Mouse (Mus musculus) neural tube, embryonic 11.5 days (tissue): Measurements from ENCODE around the gene Nanos3. TPM values are rescaled to one million over a fixed set of nuclear protein-coding genes. Genes with fewer than 3 reads are reported as not detected.

Experiments
- ATAC-seq: fragments of 200-750 bp; cut with Nextera tagmentation; 2 replicates; pipeline ENCODE4 v1.8.0; 2017; ENCODE audit warnings: moderate number of reproducible peaks, mild to moderate bottlenecking, moderate TSS enrichment, moderate library complexity; ENCODE audit not compliant: insufficient read depth, low FRiP score, low TSS enrichment
- DNase-seq: peaks from one replicate; pipeline ENCODE4 v3.0.0-alpha.2; 2015; ENCODE audit warnings: low spot score
- H3K27ac ChIP-seq: fragments of 300-500 bp; sonication (generic); 2 replicates; pipeline ENCODE4 v1.5.1; 2014; ENCODE audit warnings: low read depth, mild to moderate bottlenecking, low read length
- H3K27me3 ChIP-seq: fragments of 300-500 bp; sonication (generic); 2 replicates; pipeline ENCODE4 v1.6.1; 2014; ENCODE audit warnings: mild to moderate bottlenecking, low read length, mixed read lengths; ENCODE audit not compliant: control insufficient read depth, insufficient read depth
- H3K36me3 ChIP-seq: fragments of 300-500 bp; sonication (generic); 2 replicates; pipeline ENCODE4 v1.6.1; 2014; ENCODE audit warnings: mild to moderate bottlenecking, low read length, moderate library complexity, mixed read lengths; ENCODE audit not compliant: control insufficient read depth, insufficient read depth
- H3K4me1 ChIP-seq: fragments of 300-500 bp; sonication (generic); 2 replicates; pipeline ENCODE4 v1.6.1; 2014; ENCODE audit warnings: low read length, mixed read lengths; ENCODE audit not compliant: control insufficient read depth, insufficient read depth
- H3K4me2 ChIP-seq: fragments of 300-500 bp; sonication (generic); 2 replicates; pipeline ENCODE4 v1.6.1; 2014; ENCODE audit warnings: low read depth, mild to moderate bottlenecking, moderate library complexity
- H3K4me3 ChIP-seq: fragments of 300-500 bp; sonication (generic); 2 replicates; pipeline ENCODE4 v1.5.1; 2014; ENCODE audit warnings: low read depth, low read length
- H3K9ac ChIP-seq: fragments of 300-500 bp; sonication (generic); 2 replicates; pipeline ENCODE4 v1.6.1; 2014; ENCODE audit warnings: mild to moderate bottlenecking, low read length
- H3K9me3 ChIP-seq: fragments of 300-500 bp; sonication (generic); 2 replicates; pipeline ENCODE4 v1.6.1; 2016; ENCODE audit warnings: low read length; ENCODE audit not compliant: control insufficient read depth
- WGBS: fragments of 180-500 bp; shearing (Covaris S2); extraction: QIAGEN DNeasy Blood & Tissue Kit; methylation state at CpG from one replicate; pipeline ENCODE4 v1.1.7; 2014; 5-methylcytosine and 5-hydroxymethylcytosine counted together
- polyA plus RNA-seq: library from polyadenylated mRNA; unstranded; fragments of >200 nt; fragmentation: Nextera tagmentation; extraction: Ambion mirVana; gene quantifications from 2 replicates; pipeline ENCODE4 v1.2.1, GENCODE M21; 2014

Gene Nanos3
- polyA plus RNA-seq, 1 experiment from 2014 or later, result 6.2 TPM

- Histone ChIP-seq H3K4me3 (no peak overlapping the region), H3K9me3 (no peaks in the 10 kb centered on the region), H3K27me3 (no peaks in the 10 kb centered on the region), H3K36me3 (peaks cover 6% of the 10 kb centered on the region), H3K9ac (no peak overlapping the region), H3K4me2 (no peak overlapping the region; the same call in 1 of the 2 replicates), H3K27ac (no peak overlapping the region), H3K4me1 (no peaks in the 10 kb centered on the region; the same call in 1 of the 2 replicates)
- 94% methylated on average over 5 of the region's 5 CpGs for WGBS
- ATAC-seq (peak; percentile 16; the same call in 1 of the 2 replicates), DNase-seq (no peak)
These were observed 36.5 kb downstream of the Nanos3 start for GRCm38 (mm10) chr8:84148531-84148850.

GRCm38 (mm10) chr8:84147769-84148530 lies 37.1 kb downstream of the Nanos3 start, which contains the start of the genes Cc2d1a and 4930432K21Rik:
Cc2d1a (minus strand) TSS chr8:84147936.
4930432K21Rik (plus strand) TSS chr8:84148025.
- Histone ChIP-seq H3K4me2 (peak within 1 kb of the TSS; percentile 91), H3K4me3 (peak within 1 kb of the TSS; percentile 63), H3K27me3 (no peaks in the 10 kb centered on the region), H3K9me3 (no peaks in the 10 kb centered on the region), H3K4me1 (no peaks in the 10 kb centered on the region; the same call in 1 of the 2 replicates), H3K36me3 (peaks cover 11% of the 10 kb centered on the region), H3K27ac (no peak within 1 kb of the TSS), H3K9ac (peak within 1 kb of the TSS; percentile 80)
- DNase-seq (peak; percentile 92), ATAC-seq (peak; percentile 90)
- 18% methylated on average over 49 of the region's 49 CpGs for WGBS

GRCm38 (mm10) chr8:84147324-84147766 lies 37.7 kb downstream of the Nanos3 start:
- peaks cover 12% of the 10 kb centered on the region for H3K36me3 ChIP-seq
- H3K4me2 ChIP-seq, result peak overlapping the region; percentile 91
- no peaks in the 10 kb centered on the region for H3K9me3 ChIP-seq
- H3K27me3 ChIP-seq, result no peaks in the 10 kb centered on the region
- H3K4me3 ChIP-seq, result peak overlapping the region; percentile 63
- WGBS, result 10% methylated on average over 14 of the region's 14 CpGs
- DNase-seq (no peak), ATAC-seq (no peak)
- H3K4me1 ChIP-seq, result no peaks in the 10 kb centered on the region; the same call in 1 of the 2 replicates
- no peak overlapping the region for H3K27ac ChIP-seq
- H3K9ac ChIP-seq, result peak overlapping the region; percentile 80

- Histone ChIP-seq H3K36me3 (peaks cover 12% of the 10 kb centered on the region), H3K4me2 (no peak overlapping the region), H3K4me1 (no peaks in the 10 kb centered on the region; the same call in 1 of the 2 replicates), H3K9me3 (no peaks in the 10 kb centered on the region), H3K27ac (no peak overlapping the region), H3K9ac (no peak overlapping the region), H3K4me3 (no peak overlapping the region), H3K27me3 (no peaks in the 10 kb centered on the region)
- DNase-seq, result no peak
- ATAC-seq, result no peak
- 93% methylated on average over 8 of the region's 8 CpGs for WGBS
These were observed 40.3 kb downstream of the Nanos3 start for GRCm38 (mm10) chr8:84144636-84145245.

- 93% methylated on average over 4 of the region's 4 CpGs for WGBS
- no peak for DNase-seq
- H3K4me2 ChIP-seq, result no peak overlapping the region
These were observed 44.2 kb downstream of the Nanos3 start for GRCm38 (mm10) chr8:84140838-84141237.

GRCm38 (mm10) chr8:84137848-84138247 lies 47.2 kb downstream of the Nanos3 start:
- H3K27me3 ChIP-seq, result no peaks in the 10 kb centered on the region
- DNase-seq, result no peak

More at GRCm38 (mm10) chr8:84140838-84141237, 44.2 kb downstream of the Nanos3 start:
- Histone ChIP-seq H3K9me3 (no peaks in the 10 kb centered on the region), H3K4me1 (no peaks in the 10 kb centered on the region), H3K9ac (no peak overlapping the region), H3K4me3 (no peak overlapping the region), H3K27me3 (no peaks in the 10 kb centered on the region), H3K27ac (no peak overlapping the region), H3K36me3 (peaks cover 26% of the 10 kb centered on the region)
- ATAC-seq, result no peak

GRCm38 (mm10) chr8:84132225-84132624 lies 52.8 kb downstream of the Nanos3 start:
- no peak for ATAC-seq
- no peak overlapping the region for H3K4me2 ChIP-seq
- no peaks in the 10 kb centered on the region for H3K27me3 ChIP-seq
- no peak overlapping the region for H3K4me3 ChIP-seq
- DNase-seq, result no peak
- H3K36me3 ChIP-seq, result peaks cover 21% of the 10 kb centered on the region
- H3K4me1 ChIP-seq, result no peaks in the 10 kb centered on the region
- H3K9ac ChIP-seq, result no peak overlapping the region
- H3K9me3 ChIP-seq, result no peaks in the 10 kb centered on the region
- WGBS, result 90% methylated on average over 8 of the region's 8 CpGs
- no peak overlapping the region for H3K27ac ChIP-seq

More at GRCm38 (mm10) chr8:84137848-84138247, 47.2 kb downstream of the Nanos3 start:
- Histone ChIP-seq H3K36me3 (peaks cover 28% of the 10 kb centered on the region), H3K27ac (no peak overlapping the region), H3K9me3 (no peaks in the 10 kb centered on the region), H3K4me3 (no peak overlapping the region), H3K9ac (no peak overlapping the region), H3K4me2 (no peak overlapping the region), H3K4me1 (no peaks in the 10 kb centered on the region)
- no peak for ATAC-seq
- WGBS, result 91% methylated on average over 3 of the region's 3 CpGs

- no peaks in the 10 kb centered on the region for H3K4me1 ChIP-seq
- H3K4me2 ChIP-seq, result no peak overlapping the region; the same call in 1 of the 2 replicates
- 40% methylated on average over 30 of the region's 30 CpGs for WGBS
- H3K27me3 ChIP-seq, result no peaks in the 10 kb centered on the region
- no peak for ATAC-seq
- peaks cover 15% of the 10 kb centered on the region for H3K36me3 ChIP-seq
- no peaks in the 10 kb centered on the region for H3K9me3 ChIP-seq
- H3K27ac ChIP-seq, result no peak overlapping the region
- H3K4me3 ChIP-seq, result no peak overlapping the region
- DNase-seq, result no peak
- H3K9ac ChIP-seq, result no peak overlapping the region
These were observed 54.2 kb downstream of the Nanos3 start for GRCm38 (mm10) chr8:84130806-84131205.
